Mouse (Mus musculus) lung, postnatal 0 days (tissue): Measurements from ENCODE around the gene Slc1a2. TPM values are rescaled to one million over a fixed set of nuclear protein-coding genes. Genes with fewer than 3 reads are reported as not detected.

ENCODE experiments used
- ATAC-seq: fragments of 200-750 bp; cut with Nextera tagmentation; 2 replicates; pipeline ENCODE4 v1.8.0; 2017; ENCODE audit warnings: moderate library complexity
- DNase-seq: peaks from one replicate; pipeline ENCODE4 v3.0.0-alpha.2; 2016; ENCODE audit warnings: low spot score
- H3K27ac ChIP-seq: fragments of 300-500 bp; sonication (generic); 2 replicates; pipeline ENCODE4 v1.5.1; 2014; ENCODE audit warnings: antibody characterized with exemption, mild to moderate bottlenecking, low read length, mixed read lengths
- H3K27me3 ChIP-seq: fragments of 300-500 bp; sonication (generic); replicated peaks from 2 replicates; pipeline ENCODE4 v1.6.1; 2014; ENCODE audit warnings: low read length, mixed read lengths; ENCODE audit not compliant: insufficient read depth
- H3K36me3 ChIP-seq: fragments of 300-500 bp; sonication (generic); 2 replicates; pipeline ENCODE4 v1.6.1; 2014; ENCODE audit warnings: low read length, mixed read lengths; ENCODE audit not compliant: insufficient read depth
- H3K4me1 ChIP-seq: fragments of 300-500 bp; sonication (generic); 2 replicates; pipeline ENCODE4 v1.6.1; 2014; ENCODE audit warnings: antibody characterized with exemption, low read depth, low read length, mixed read lengths; ENCODE audit not compliant: insufficient read depth
- H3K4me2 ChIP-seq: fragments of 300-500 bp; sonication (generic); replicated peaks from 2 replicates; pipeline ENCODE4 v1.6.1; 2014; ENCODE audit warnings: low read depth, mild to moderate bottlenecking, low read length, moderate library complexity, mixed read lengths
- H3K4me3 ChIP-seq: fragments of 300-500 bp; sonication (generic); 2 replicates; pipeline ENCODE4 v1.5.1; 2014; ENCODE audit warnings: low read depth, low read length
- H3K9ac ChIP-seq: fragments of 300-500 bp; sonication (generic); replicated peaks from 2 replicates; pipeline ENCODE4 v1.6.1; 2014; ENCODE audit warnings: low read depth, mild to moderate bottlenecking
- H3K9me3 ChIP-seq: fragments of 300-500 bp; sonication (generic); 2 replicates; pipeline ENCODE4 v1.6.1; 2016; ENCODE audit warnings: low read length, mixed read lengths
- CTCF ChIP-seq: IDR thresholded peaks from 2 replicates; pipeline ENCODE4 v1.5.1; 2016; ENCODE audit warnings: antibody characterized with exemption, mild to moderate bottlenecking
- EP300 ChIP-seq: IDR thresholded peaks from 2 replicates; pipeline ENCODE4 v1.6.1; 2016; ENCODE audit warnings: antibody characterized with exemption, mild to moderate bottlenecking, control low read depth
- WGBS: fragments of 180-500 bp; shearing (Covaris S2); extraction: QIAGEN DNeasy Blood & Tissue Kit; methylation state at CpG from one replicate; pipeline ENCODE4 v1.1.7; 2014; 5-methylcytosine and 5-hydroxymethylcytosine counted together
- polyA plus RNA-seq: library from polyadenylated mRNA; unstranded; fragments of >200 nt; fragmentation: Nextera tagmentation; extraction: Ambion mirVana; gene quantifications from 2 replicates; pipeline ENCODE4 v1.2.1, GENCODE M21; 2015

The Slc1a2 gene
- polyA plus RNA-seq, 1 experiment from 2014 or later, result 0.87 TPM

DNA sequence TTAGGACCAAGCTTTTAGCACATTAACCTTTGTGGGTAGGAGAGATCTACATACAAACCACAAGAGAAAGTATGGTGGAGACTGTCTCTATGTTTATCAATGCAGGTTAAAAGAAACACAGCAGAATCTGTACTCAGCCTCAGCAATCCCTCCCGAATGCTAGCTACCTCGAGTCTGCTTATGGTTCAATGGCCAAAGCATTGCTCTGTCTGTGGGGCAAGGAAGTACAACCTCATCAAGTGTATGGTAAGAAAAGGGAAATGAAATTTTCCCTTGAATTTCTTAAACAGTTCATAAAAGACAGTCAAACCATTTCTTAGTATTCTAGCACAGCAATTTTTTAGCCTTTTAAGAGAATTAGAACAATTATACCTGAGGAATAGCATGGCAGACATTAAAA lies 133.2 kb downstream of the Slc1a2 start:
- H3K4me3 ChIP-seq, result no peak overlapping the region
- H3K27ac ChIP-seq, result no peak overlapping the region
- 75% methylated on average over 2 of the region's 2 CpGs for WGBS
- H3K36me3 ChIP-seq, result no peaks in the 10 kb centered on the region
- TF ChIP-seq EP300 (no peak), CTCF (no peak)
- no peaks in the 10 kb centered on the region for H3K9me3 ChIP-seq
- DNase-seq (no peak), ATAC-seq (no peak)
- H3K9ac ChIP-seq, result no peak overlapping the region
- H3K27me3 ChIP-seq, result no peaks in the 10 kb centered on the region
- H3K4me1 ChIP-seq, result no peaks in the 10 kb centered on the region
- no peak overlapping the region for H3K4me2 ChIP-seq

DNA sequence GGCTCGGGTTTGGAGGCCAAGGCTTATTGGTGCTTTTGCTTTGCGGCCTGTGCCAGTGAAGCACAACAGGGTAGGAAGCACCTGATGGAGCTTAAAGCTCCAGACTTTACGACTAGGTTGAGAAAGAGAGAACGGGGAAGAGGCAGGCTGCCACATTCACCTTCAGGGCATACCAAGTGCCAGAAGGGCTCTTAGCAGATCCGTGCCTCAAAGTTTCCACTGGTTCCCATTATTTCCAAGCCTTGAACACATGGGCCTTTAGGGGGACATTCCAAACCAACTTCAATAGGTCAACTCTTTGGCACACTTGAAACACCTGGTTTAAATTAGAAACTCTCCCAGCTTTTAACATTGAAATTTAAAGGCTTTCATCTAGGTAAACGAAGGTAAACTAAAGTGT lies 134.3 kb downstream of the Slc1a2 start:
- DNase-seq, result no peak
- Histone ChIP-seq H3K27me3 (no peaks in the 10 kb centered on the region), H3K4me2 (no peak overlapping the region), H3K4me3 (no peak overlapping the region), H3K27ac (no peak overlapping the region), H3K36me3 (no peaks in the 10 kb centered on the region), H3K9me3 (no peaks in the 10 kb centered on the region), H3K4me1 (no peaks in the 10 kb centered on the region), H3K9ac (no peak overlapping the region)
- TF ChIP-seq EP300 (no peak), CTCF (no peak)
- 74% methylated on average over 6 of the region's 6 CpGs for WGBS
- no peak for ATAC-seq

DNA sequence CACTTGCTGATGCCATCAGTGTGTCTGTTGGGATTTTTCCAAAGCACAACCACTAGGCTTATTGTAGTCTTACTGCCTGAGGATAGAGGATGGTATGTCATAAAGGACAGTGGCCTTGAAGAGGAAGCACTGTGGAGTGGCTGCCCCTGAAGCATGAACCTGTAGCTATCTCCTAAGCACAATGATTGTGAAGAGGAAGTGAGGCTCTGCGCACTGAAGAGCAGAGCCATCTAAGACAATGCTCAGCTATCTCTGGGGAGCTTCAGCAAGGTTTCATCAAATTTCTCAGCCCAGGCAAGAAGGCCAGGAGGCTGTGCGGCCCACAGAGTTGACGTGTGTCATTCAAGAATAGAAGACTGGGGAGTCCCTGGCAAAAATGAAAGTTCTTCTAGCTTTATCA lies 136.6 kb downstream of the Slc1a2 start:
- no peak overlapping the region for H3K27ac ChIP-seq
- H3K4me2 ChIP-seq, result no peak overlapping the region
- H3K9me3 ChIP-seq, result no peaks in the 10 kb centered on the region
- no peak overlapping the region for H3K4me3 ChIP-seq
- 81% methylated on average over 3 of the region's 3 CpGs for WGBS
- no peaks in the 10 kb centered on the region for H3K36me3 ChIP-seq
- H3K9ac ChIP-seq, result no peak overlapping the region
- no peak for ATAC-seq
- no peaks in the 10 kb centered on the region for H3K27me3 ChIP-seq
- TF ChIP-seq EP300, result no peak
- TF ChIP-seq CTCF, result no peak
- no peak for DNase-seq
- H3K4me1 ChIP-seq, result no peaks in the 10 kb centered on the region

DNA sequence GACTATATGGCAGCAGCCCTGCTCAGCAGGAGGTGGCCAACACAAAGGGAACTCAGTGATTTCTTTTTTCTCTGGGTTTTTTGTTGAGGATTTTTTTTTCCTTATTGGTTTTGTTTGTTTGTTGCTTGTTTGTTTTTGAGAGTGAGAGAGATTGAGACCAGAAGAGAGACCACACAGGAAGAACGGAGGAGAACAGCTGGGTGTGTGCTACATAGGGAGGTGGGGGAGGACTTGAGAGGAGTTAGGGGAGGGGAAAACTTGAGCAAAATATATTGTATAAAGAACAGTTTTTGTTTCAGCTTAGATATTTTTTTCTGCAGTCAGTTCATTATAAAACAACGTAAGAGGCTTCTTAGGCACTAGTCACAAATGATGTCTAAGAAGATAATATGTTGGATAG lies 139.7 kb downstream of the Slc1a2 start:
- H3K27ac ChIP-seq, result no peak overlapping the region

DNA sequence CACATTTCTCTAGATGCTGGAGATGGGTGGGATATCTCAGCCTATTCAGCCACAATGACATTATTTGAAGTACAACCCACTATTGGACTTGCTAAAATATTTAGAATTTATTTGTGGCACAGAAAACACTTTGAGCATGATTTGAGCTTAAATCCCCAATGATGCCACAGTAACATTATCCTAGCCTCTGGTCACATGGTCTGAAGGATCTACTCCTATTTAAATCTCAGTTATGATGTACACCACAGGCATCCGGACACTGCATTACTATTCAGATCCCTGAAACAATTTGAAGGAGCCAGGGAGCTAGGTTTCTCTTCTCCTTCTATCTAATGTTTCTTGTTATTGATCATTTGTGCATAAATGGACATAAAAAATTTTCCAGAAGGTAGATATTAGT lies 143.4 kb downstream of the Slc1a2 start:
- Histone ChIP-seq H3K4me3 (no peak overlapping the region), H3K27ac (no peak overlapping the region), H3K4me1 (no peaks in the 10 kb centered on the region), H3K9me3 (no peaks in the 10 kb centered on the region), H3K27me3 (no peaks in the 10 kb centered on the region), H3K4me2 (no peak overlapping the region), H3K36me3 (no peaks in the 10 kb centered on the region), H3K9ac (no peak overlapping the region)
- TF ChIP-seq CTCF, result no peak
- TF ChIP-seq EP300, result no peak
- ATAC-seq, result no peak
- 93% methylated on average over 1 of the region's 1 CpGs for WGBS
- DNase-seq, result no peak

More for the DNA sequence above, 139.7 kb downstream of the Slc1a2 start:
- TF ChIP-seq EP300 (no peak), CTCF (no peak)
- 41% methylated on average over 2 of the region's 2 CpGs for WGBS
- no peaks in the 10 kb centered on the region for H3K9me3 ChIP-seq
- no peaks in the 10 kb centered on the region for H3K27me3 ChIP-seq
- ATAC-seq, result no peak
- peak; percentile 31 for DNase-seq
- no peak overlapping the region for H3K4me3 ChIP-seq
- H3K4me2 ChIP-seq, result no peak overlapping the region
- no peak overlapping the region for H3K9ac ChIP-seq
- H3K36me3 ChIP-seq, result no peaks in the 10 kb centered on the region
- no peaks in the 10 kb centered on the region for H3K4me1 ChIP-seq

- Histone ChIP-seq H3K9ac (no peak overlapping the region), H3K27me3 (no peaks in the 10 kb centered on the region), H3K9me3 (no peaks in the 10 kb centered on the region), H3K4me3 (no peak overlapping the region), H3K4me1 (no peaks in the 10 kb centered on the region), H3K4me2 (no peak overlapping the region), H3K27ac (no peak overlapping the region), H3K36me3 (no peaks in the 10 kb centered on the region)
- WGBS, result 24% methylated on average over 2 of the region's 2 CpGs
- TF ChIP-seq CTCF (peak; percentile 82), EP300 (peak; percentile 54; the same call in 1 of the 2 replicates)
- peak; percentile 77 for DNase-seq
- no peak for ATAC-seq
Measured at GRCm38 (mm10) chr2:102804109-102804508, 145.7 kb downstream of the Slc1a2 start.

- no peaks in the 10 kb centered on the region for H3K4me1 ChIP-seq
- DNase-seq (peak; percentile 38), ATAC-seq (peak; percentile 74)
- H3K4me2 ChIP-seq, result no peak overlapping the region
- TF ChIP-seq EP300 (no peak), CTCF (no peak)
- no peaks in the 10 kb centered on the region for H3K9me3 ChIP-seq
- H3K36me3 ChIP-seq, result no peaks in the 10 kb centered on the region
- H3K27ac ChIP-seq, result no peak overlapping the region; the same call in 1 of the 2 replicates
- WGBS, result 54% methylated on average over 6 of the region's 6 CpGs
- no peak overlapping the region for H3K9ac ChIP-seq
- no peak overlapping the region for H3K4me3 ChIP-seq
- H3K27me3 ChIP-seq, result no peaks in the 10 kb centered on the region
Measured at GRCm38 (mm10) chr2:102805283-102805682, 146.8 kb downstream of the Slc1a2 start.
